Mouse (Mus musculus): ENCODE measurements around the gene Hemk1. TPM values are rescaled to one million over a fixed set of nuclear protein-coding genes. Genes with fewer than 3 reads are reported as not detected.

Hemk1 gene
- 10 to 100 TPM; 15.9 to 18.1 TPM for total RNA-seq (2021)

GRCm38 (mm10) chr9:107338172-107338883 lies at the start of gene Hemk1:
Gene Hemk1, minus strand, starts transcription at chr9:107338350.
- DNase-seq, result peak; percentile 83
- intact Hi-C loops (cut with DNase I), result loop anchor here (5.0 kb wide), 1 partner anchor 46 kb away; no protein-coding TSS in a partner anchor

DNA sequence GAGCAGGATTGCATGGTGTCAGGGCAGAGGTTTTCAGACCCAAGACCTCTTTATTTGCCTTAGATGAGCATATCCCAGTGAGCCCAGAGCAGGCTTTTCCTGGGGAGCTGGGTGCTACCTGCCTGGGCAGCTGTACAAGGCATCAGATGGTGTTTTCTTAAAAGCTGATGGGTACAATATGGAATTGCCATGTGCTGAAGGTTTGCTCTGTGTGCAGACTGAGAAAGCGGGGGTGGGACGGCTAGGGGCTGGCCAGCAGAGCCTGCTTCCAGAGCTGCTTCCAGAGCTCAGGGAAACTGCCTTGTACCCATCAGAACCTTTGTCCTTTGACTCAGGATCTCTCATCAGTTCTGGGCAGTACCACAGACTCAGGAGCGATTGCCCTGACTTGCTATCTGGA lies 49.6 kb upstream of the Hemk1 start:
- intact Hi-C loops (cut with DNase I), result no loop called here
- no peak for DNase-seq

DNA sequence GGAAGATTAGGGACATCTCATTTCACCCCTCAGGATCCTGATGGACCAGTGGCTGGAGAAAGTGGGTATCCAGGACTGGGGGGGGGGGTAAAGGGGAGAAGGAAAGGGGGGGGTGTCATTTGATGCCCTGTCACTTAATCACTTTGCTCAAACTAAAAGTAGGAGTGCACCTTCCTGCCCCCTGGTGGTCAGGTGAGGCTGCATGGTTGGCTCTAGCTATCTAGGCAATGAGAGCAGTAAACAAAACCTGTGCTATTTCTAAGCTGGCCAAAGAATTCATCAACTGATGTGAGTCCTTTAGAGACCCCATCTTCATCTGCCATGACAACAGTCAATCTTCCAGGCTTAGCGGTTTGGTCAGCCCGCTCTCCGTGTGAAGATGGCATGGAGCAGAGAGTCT lies 48.6 kb upstream of the Hemk1 start:
- DNase-seq, result peak; percentile 37
- intact Hi-C loops (cut with DNase I), result no loop called here

DNA sequence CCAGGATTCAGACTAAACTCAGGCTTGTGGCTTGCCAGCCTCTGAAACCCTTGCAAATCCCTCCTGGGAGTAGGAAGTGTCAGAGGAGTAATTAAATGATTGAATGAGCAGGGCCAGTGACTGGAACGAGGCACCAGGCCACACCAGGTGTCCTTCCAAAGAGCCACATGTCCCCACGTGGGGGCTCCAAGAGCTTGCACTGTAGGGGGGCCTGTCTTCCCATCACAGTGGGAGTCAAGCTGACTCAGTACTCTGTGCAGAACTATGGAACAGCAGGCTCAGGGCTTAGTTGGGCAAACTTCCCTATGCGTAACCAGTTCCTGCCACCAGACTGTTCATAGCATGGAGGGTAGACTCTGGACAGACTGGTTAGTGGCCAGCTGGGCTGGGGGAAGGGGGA lies 46.2 kb upstream of the Hemk1 start:
- DNase-seq, result peak; percentile 48
- intact Hi-C loops (cut with DNase I), result no loop called here

- intact Hi-C loops (cut with DNase I), result no loop called here
- DNase-seq, result no peak
Measured at GRCm38 (mm10) chr9:107381723-107382122, 43.6 kb upstream of the Hemk1 start.

DNA sequence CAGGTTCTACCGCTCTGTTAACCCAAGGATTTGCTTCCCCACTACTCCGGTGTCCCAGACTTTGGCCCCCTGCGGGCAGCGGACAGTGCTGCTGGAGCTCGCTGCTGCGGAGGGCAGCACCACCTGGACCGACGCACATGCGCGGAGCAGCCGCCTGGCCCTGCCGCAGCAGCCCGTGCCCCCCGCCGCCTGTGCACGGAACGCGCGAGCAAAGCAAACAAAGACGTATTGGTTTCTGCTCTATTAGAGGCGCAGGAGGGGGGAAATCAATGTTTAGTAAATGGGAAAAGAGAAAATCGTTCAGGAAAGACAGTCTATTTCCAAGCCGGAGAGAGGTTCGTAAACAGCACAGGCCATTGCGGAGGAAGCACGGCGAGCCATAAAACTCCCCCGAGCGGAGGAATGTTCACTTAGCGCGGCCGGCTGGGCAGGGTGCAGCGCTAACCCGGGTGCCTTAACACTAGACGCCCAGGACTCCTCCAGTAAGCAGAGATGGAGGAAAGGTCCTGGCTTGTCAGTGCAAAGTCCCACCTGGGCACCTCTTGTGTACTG lies 39.9 kb upstream of the Hemk1 start:
- intact Hi-C loops (cut with DNase I), result no loop called here
- peak; percentile 27 for DNase-seq

- intact Hi-C loops (cut with DNase I), result no loop called here
- no peak for DNase-seq
Measured at GRCm38 (mm10) chr9:107375451-107375850, 37.3 kb upstream of the Hemk1 start.

- intact Hi-C loops (cut with DNase I), result loop anchor here (5.0 kb wide), 1 partner anchor 83 kb away; no protein-coding TSS in a partner anchor
- peak; percentile 48 for DNase-seq
Measured at GRCm38 (mm10) chr9:107374623-107375022, 36.5 kb upstream of the Hemk1 start.

GRCm38 (mm10) chr9:107372441-107372840 lies 34.3 kb upstream of the Hemk1 start:
- intact Hi-C loops (cut with DNase I), result loop anchor here (5.0 kb wide), 1 partner anchor 85 kb away; no protein-coding TSS in a partner anchor
- no peak for DNase-seq

DNA sequence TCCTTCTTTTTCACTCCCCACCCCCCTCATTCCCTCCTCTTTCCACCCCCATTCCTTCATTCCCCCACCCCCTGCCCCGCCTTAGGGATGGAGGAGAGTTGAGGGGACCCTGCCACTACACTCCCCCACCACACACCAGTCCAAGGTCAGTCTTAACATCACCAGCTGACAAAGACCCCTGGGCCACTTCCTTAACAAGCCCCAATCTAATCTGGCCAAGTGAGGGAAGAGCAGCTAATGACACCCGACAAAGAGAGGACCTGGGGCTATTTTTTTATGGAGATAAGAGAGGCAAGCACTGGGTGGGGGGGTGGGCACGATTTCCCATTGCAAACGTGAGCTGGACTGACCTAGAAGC lies 31.9 kb upstream of the Hemk1 start:
- DNase-seq, result no peak
- intact Hi-C loops (cut with DNase I), result loop anchor here (5.0 kb wide), 1 partner anchor 87 kb away; no protein-coding TSS in a partner anchor

GRCm38 (mm10) chr9:107369270-107370105 lies 31.3 kb upstream of the Hemk1 start:
- DNase-seq, result no peak
- intact Hi-C loops (cut with DNase I), result loop anchor here (5.0 kb wide), 1 partner anchor 88 kb away; no protein-coding TSS in a partner anchor

DNA sequence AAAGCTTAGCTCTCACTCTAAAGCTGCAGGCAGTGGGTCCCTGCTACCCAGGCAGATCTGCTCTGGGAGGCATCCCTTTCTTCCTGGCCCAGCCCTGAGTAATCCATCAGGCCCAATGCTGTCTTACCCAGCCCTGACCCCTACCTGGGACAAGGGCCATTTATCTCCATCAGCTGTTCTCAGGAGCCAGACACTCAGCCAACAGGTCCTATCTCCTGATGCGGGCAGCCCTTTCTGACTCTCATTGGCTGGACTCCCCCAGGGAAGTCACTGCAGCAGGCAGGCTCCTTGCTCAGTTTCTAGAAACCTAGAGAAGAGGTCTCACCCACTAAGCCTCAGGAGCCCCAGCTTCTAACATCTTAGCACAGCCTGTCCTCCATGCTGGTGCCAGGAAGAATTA lies 30.2 kb upstream of the Hemk1 start:
- DNase-seq, result no peak
- intact Hi-C loops (cut with DNase I), result no loop called here

DNA sequence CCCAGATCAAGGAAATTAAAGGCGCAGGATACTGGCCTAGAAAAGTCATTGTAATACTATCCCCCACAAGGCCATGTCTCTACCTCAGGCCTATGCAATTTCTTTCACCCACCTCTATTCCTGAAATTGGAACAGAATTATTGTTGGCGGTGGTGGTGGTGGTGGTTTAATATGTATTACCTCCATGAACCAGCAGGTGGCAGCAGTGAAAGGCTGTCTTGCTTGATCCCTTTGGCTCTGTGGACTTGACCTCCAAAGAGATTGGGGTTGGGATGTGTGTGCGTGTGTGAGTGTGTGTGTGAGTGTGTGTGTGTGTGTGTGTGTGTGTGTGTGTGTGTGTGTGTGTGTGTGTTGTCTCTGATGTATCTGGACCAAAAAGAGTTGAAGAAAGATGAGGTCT lies 28.5 kb upstream of the Hemk1 start:
- intact Hi-C loops (cut with DNase I), result no loop called here
- DNase-seq, result peak; percentile 62

- intact Hi-C loops (cut with DNase I), result no loop called here
- no peak for DNase-seq
Measured at GRCm38 (mm10) chr9:107360989-107361388, 22.8 kb upstream of the Hemk1 start.

- intact Hi-C loops (cut with DNase I), result loop anchor here (2.0 to 5.0 kb wide), 2 partner anchors 65 to 157 kb away; no protein-coding TSS in a partner anchor
- DNase-seq, result peak; percentile 91
Measured at GRCm38 (mm10) chr9:107357651-107358050, 19.5 kb upstream of the Hemk1 start.

DNA sequence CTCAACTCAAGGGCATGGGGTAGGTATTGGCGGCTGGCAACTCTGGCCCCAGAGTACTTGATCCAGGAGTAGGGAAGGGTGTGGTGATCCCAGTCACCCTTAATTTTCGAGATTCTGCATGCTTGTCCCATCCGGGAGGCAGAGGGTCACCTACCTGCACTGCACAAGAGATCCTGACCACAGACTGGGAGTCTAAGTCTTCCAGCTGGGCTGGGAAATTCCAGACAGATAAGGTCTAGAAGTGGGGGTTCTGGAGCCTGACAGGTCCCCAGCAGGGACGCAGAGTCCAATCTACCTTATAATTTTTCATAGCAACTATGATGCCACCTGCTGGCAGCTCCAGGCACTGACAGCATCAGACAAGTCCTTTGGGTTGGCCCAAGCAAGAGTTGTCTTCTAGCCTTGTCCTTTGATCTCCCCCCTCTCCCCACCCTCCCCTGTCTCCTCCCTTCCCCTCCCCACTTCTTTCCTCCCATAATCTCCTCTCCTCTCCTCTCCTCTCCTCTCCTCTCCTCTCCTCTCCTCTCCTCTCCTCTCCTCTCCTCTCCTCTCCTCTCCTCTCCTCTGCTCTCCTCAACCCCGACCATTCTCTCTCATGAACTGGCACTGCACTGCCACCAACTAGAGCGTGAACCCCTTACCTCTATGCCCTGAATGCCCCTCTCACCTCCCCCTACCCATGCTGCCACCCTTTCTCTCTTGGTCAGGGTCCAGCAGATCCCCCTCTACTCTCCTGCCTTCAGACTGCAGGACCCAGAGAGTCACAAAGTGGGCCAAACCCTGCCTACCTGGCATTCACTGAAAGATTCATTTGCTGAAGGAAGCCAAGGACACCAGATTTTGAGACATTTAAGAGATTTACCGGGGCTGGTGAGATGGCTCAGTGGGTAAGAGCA lies 18.0 kb upstream of the Hemk1 start:
- peak; percentile 81 for DNase-seq
- intact Hi-C loops (cut with DNase I), result loop anchor here (2.0 to 5.0 kb wide), 2 partner anchors 64 to 159 kb away; no protein-coding TSS in a partner anchor

DNA sequence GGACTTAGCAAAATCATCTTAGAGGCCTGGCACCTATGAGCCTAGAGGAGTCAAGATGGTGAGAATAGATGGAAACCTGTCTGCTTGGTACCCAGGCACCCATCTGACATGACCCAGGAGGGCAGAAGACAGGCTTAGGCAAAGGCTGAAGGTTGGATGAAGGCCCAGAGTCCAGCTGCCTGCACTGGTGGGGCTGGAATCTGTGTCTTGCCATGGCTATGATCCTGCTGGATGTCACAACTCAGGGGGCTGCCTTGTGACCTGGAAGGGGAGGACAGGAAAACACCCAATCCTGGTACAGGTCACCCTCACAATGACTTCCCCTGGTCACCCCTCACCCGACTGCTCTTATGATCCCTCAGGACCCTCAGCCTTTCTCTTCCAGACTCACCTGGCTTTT lies 16.7 kb upstream of the Hemk1 start:
- intact Hi-C loops (cut with DNase I), result loop anchor here (5.0 kb wide), 1 partner anchor 63 kb away; no protein-coding TSS in a partner anchor

GRCm38 (mm10) chr9:107349321-107349720 lies 11.2 kb upstream of the Hemk1 start:
- intact Hi-C loops (cut with DNase I), result no loop called here
- no peak for DNase-seq

More for the DNA sequence above, 16.7 kb upstream of the Hemk1 start:
- DNase-seq, result peak; percentile 37

- intact Hi-C loops (cut with DNase I), result no loop called here
- peak; percentile 57 for DNase-seq
Measured at GRCm38 (mm10) chr9:107347586-107348183, 9.5 kb upstream of the Hemk1 start.

GRCm38 (mm10) chr9:107346081-107346480 lies 7.9 kb upstream of the Hemk1 start:
- intact Hi-C loops (cut with DNase I), result no loop called here
- DNase-seq, result no peak

Measured in left cerebral cortex, postnatal 4 days (tissue).